Mouse (Mus musculus) large intestine, adult 2 months (tissue): ENCODE measurements around the gene Vps26a. TPM values are rescaled to one million over a fixed set of nuclear protein-coding genes. Genes with fewer than 3 reads are reported as not detected.

ENCODE experiments used
- DNase-seq: peaks from one replicate; pipeline ENCODE4 v3.0.0-alpha.2; 2012; ENCODE audit warnings: low read depth, low spot score
- WGBS: fragments of 180-500 bp; shearing (Covaris S2); methylation state at CpG from one replicate; pipeline ENCODE4 v1.1.7; 2018; 5-methylcytosine and 5-hydroxymethylcytosine counted together
- polyA plus RNA-seq: library from polyadenylated mRNA; depleted of rRNA; stranded (reverse); fragments of >200 nt; gene quantifications from 2 replicates; pipeline ENCODE4 v1.2.3, GENCODE M21; 2012; rRNA removed

The Vps26a gene
- polyA plus RNA-seq = 12.2 and 13.0 TPM in 2 replicates

GRCm38 (mm10) chr10:62486618-62487415 lies at the start of gene Vps26a:
TSS of gene Vps26a (minus strand) at chr10:62486805.
- WGBS = under 1% methylated on average over 57 of the region's 59 CpGs
- peak; percentile 99 for DNase-seq

- WGBS = 82% methylated on average over 7 of the region's 7 CpGs
- DNase-seq = no peak
These were observed 47.9 kb upstream of the Vps26a start for GRCm38 (mm10) chr10:62534509-62534908.

- WGBS = 16% methylated on average over 2 of the region's 2 CpGs
These were observed 46.2 kb upstream of the Vps26a start for GRCm38 (mm10) chr10:62532832-62533231.

GRCm38 (mm10) chr10:62530183-62530582 lies 43.6 kb upstream of the Vps26a start:
- DNase-seq = no peak
- 63% methylated on average over 9 of the region's 9 CpGs for WGBS

More at GRCm38 (mm10) chr10:62532832-62533231, 46.2 kb upstream of the Vps26a start:
- DNase-seq = no peak

- no peak for DNase-seq
- 80% methylated on average over 14 of the region's 14 CpGs for WGBS
These were observed 40.7 kb upstream of the Vps26a start, which contains the start of gene Srgn for GRCm38 (mm10) chr10:62527351-62527750. TSS of gene Srgn (minus strand) at chr10:62527451.

GRCm38 (mm10) chr10:62522346-62522950 lies 35.8 kb upstream of the Vps26a start:
- 49% methylated on average over 7 of the region's 7 CpGs for WGBS
- no peak for DNase-seq

GRCm38 (mm10) chr10:62521763-62522162 lies 35.2 kb upstream of the Vps26a start:
- no peak for DNase-seq
- WGBS = 52% methylated on average over 4 of the region's 4 CpGs

- WGBS = 57% methylated on average over 2 of the region's 2 CpGs
- DNase-seq = no peak
These were observed 34.3 kb upstream of the Vps26a start for GRCm38 (mm10) chr10:62520911-62521310.

GRCm38 (mm10) chr10:62517511-62517910 lies 30.9 kb upstream of the Vps26a start:
- DNase-seq = no peak
- WGBS = 81% methylated on average over 6 of the region's 6 CpGs

GRCm38 (mm10) chr10:62512855-62513254 lies 26.2 kb upstream of the Vps26a start:
- 95% methylated on average over 4 of the region's 4 CpGs for WGBS

GRCm38 (mm10) chr10:62511528-62511927 lies 24.9 kb upstream of the Vps26a start:
- 63% methylated on average over 6 of the region's 6 CpGs for WGBS
- DNase-seq = no peak

More at GRCm38 (mm10) chr10:62512855-62513254, 26.2 kb upstream of the Vps26a start:
- no peak for DNase-seq

- DNase-seq = no peak
- 51% methylated on average over 11 of the region's 11 CpGs for WGBS
These were observed 22.5 kb upstream of the Vps26a start for GRCm38 (mm10) chr10:62509032-62509656.

- no peak for DNase-seq
- WGBS = 14% methylated on average over 11 of the region's 11 CpGs
These were observed 21.9 kb upstream of the Vps26a start for GRCm38 (mm10) chr10:62508459-62508858.

- no peak for DNase-seq
- WGBS = 11% methylated on average over 18 of the region's 18 CpGs
These were observed 21.1 kb upstream of the Vps26a start for GRCm38 (mm10) chr10:62507591-62508308.

GRCm38 (mm10) chr10:62507071-62507470 lies 20.5 kb upstream of the Vps26a start:
- no peak for DNase-seq
- WGBS = 81% methylated on average over 4 of the region's 4 CpGs

- DNase-seq = no peak
- 61% methylated on average over 17 of the region's 17 CpGs for WGBS
These were observed 19.5 kb upstream of the Vps26a start for GRCm38 (mm10) chr10:62506019-62506556.

- no peak for DNase-seq
- WGBS = 71% methylated on average over 9 of the region's 9 CpGs
These were observed 18.8 kb upstream of the Vps26a start for GRCm38 (mm10) chr10:62505224-62505983.

- 45% methylated on average over 12 of the region's 12 CpGs for WGBS
These were observed 17.4 kb upstream of the Vps26a start for GRCm38 (mm10) chr10:62503836-62504628.

More at GRCm38 (mm10) chr10:62503836-62504628, 17.4 kb upstream of the Vps26a start:
- DNase-seq = no peak
